Mouse (Mus musculus): ENCODE measurements at regions not wholly inside any gene's neighbourhood (a gene's known extent, or its start where the extent isn't known, plus 50 kb on each side); places are given as distances from the start of the nearest gene placed in this dataset.

DNA sequence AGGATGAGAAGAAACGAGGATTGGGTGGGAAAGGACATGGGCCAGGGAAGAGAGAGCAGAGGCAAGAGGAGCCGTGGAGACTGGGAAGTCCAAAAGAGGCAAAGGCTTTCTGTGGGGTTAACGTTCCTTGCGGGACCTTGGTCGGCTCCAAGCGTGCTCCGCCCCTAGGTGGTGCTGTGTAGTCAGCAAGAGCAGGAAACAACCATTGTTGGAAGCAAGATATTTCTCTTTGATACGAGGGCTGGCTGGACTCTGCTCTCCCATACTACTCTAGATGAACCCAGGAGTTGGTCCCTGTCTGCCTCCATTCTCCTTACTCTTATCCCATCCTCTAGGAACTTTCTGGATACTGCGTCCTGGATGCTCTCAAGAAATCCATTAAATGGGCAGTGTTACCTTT lies 105.3 kb upstream of the Vangl1 start:
- TF ChIP-seq ZNF384 (IDR thresholded peaks at IDR 0.05; ENCODE audit: low read depth, low read length) (no peak), HCFC1 (IDR thresholded peaks at IDR 0.05; ENCODE audit: borderline replicate concordance, insufficient read depth, low read length) (no peak), MAFK (IDR thresholded peaks at IDR 0.05; ENCODE audit: insufficient read depth, low read depth, low read length) (no peak), ZC3H11A (IDR thresholded peaks at IDR 0.05; ENCODE audit: borderline replicate concordance, low read depth, low read length) (peak; percentile 81)

Measured in ES-E14 (cell line).